Mouse (Mus musculus) midbrain, embryonic 14.5 days (tissue): ENCODE measurements around the gene Apobr. TPM values are rescaled to one million over a fixed set of nuclear protein-coding genes. Genes with fewer than 3 reads are reported as not detected.
A peak's percentile ranks its signal among the peaks of the same experiment; 100 is the strongest.

Source experiments
- ATAC-seq: fragments of 200-750 bp; cut with Nextera tagmentation; 2 replicates; pipeline ENCODE4 v1.8.0; 2017; ENCODE audit warnings: moderate number of reproducible peaks, moderate library complexity; ENCODE audit not compliant: low FRiP score, low TSS enrichment
- DNase-seq: peaks from one replicate; pipeline ENCODE4 v3.0.0-alpha.2; 2015
- H3K27ac ChIP-seq: fragments of 300-500 bp; sonication (generic); replicated peaks from 2 replicates; pipeline ENCODE4 v1.5.1; 2014; ENCODE audit warnings: mild to moderate bottlenecking, low read depth, low read length, moderate library complexity
- H3K27me3 ChIP-seq: fragments of 300-500 bp; sonication (generic); 2 replicates; pipeline ENCODE4 v1.6.1; 2014; ENCODE audit warnings: low read length, control low read depth, mixed read lengths; ENCODE audit not compliant: control insufficient read depth, insufficient read depth
- H3K36me3 ChIP-seq: fragments of 300-500 bp; sonication (generic); 2 replicates; pipeline ENCODE4 v1.6.1; 2014; ENCODE audit warnings: low read length, control low read depth; ENCODE audit not compliant: control insufficient read depth, insufficient read depth
- H3K4me1 ChIP-seq: fragments of 300-500 bp; sonication (generic); 2 replicates; pipeline ENCODE4 v1.6.1; 2014; ENCODE audit warnings: mild to moderate bottlenecking, antibody characterized with exemption, low read length, control low read depth; ENCODE audit not compliant: control insufficient read depth, insufficient read depth
- H3K4me2 ChIP-seq: fragments of 300-500 bp; sonication (generic); 2 replicates; pipeline ENCODE4 v1.6.1; 2014; ENCODE audit warnings: mild to moderate bottlenecking, low read length, moderate library complexity
- H3K4me3 ChIP-seq: fragments of 300-500 bp; sonication (generic); replicated peaks from 2 replicates; pipeline ENCODE4 v1.5.1; 2014; ENCODE audit warnings: low read depth, low read length
- H3K9ac ChIP-seq: fragments of 300-500 bp; sonication (generic); replicated peaks from 2 replicates; pipeline ENCODE4 v1.6.1; 2014; ENCODE audit warnings: mild to moderate bottlenecking, low read length, moderate library complexity
- H3K9me3 ChIP-seq: fragments of 300-500 bp; sonication (generic); 2 replicates; pipeline ENCODE4 v1.6.1; 2016; ENCODE audit warnings: low read length, control low read depth, mixed read lengths; ENCODE audit not compliant: control insufficient read depth
- WGBS: fragments of 180-500 bp; shearing (Covaris S2); extraction: QIAGEN DNeasy Blood & Tissue Kit; methylation state at CpG from one replicate; pipeline ENCODE4 v1.1.7; 2014; 5-methylcytosine and 5-hydroxymethylcytosine counted together
- polyA plus RNA-seq: library from polyadenylated mRNA; unstranded; fragments of >200 nt; fragmentation: Nextera tagmentation; extraction: Ambion mirVana; gene quantifications from 2 replicates; pipeline ENCODE4 v1.2.1, GENCODE M21; 2014

Apobr gene
- polyA plus RNA-seq: 0.28 and 0.55 TPM in 2 replicates

GRCm38 (mm10) chr7:126584506-126584977, at the start of gene Apobr:
Gene Apobr, plus strand, starts transcription at chr7:126584942.
- H3K9ac ChIP-seq: no peak within 1 kb of the TSS
- H3K4me2 ChIP-seq: peak within 1 kb of the TSS; percentile 89
- no peaks in the 10 kb centered on the region for H3K36me3 ChIP-seq
- H3K27ac ChIP-seq: no peak within 1 kb of the TSS
- 85% methylated on average over 8 of the region's 8 CpGs for WGBS
- ATAC-seq (no peak), DNase-seq (no peak)
- H3K9me3 ChIP-seq: no peaks in the 10 kb centered on the region
- peaks cover 10% of the 10 kb centered on the region; the same call in 1 of the 2 replicates for H3K4me1 ChIP-seq
- H3K27me3 ChIP-seq: no peaks in the 10 kb centered on the region
- H3K4me3 ChIP-seq: peak within 1 kb of the TSS; percentile 62; the same call in 1 of the 2 replicates

GRCm38 (mm10) chr7:126535766-126536165, 49.0 kb upstream of the Apobr start:
- DNase-seq (peak; percentile 54), ATAC-seq (no peak)
- 2% methylated on average over 28 of the region's 28 CpGs for WGBS
- H3K36me3 ChIP-seq: no peaks in the 10 kb centered on the region
- peak overlapping the region; percentile 64 for H3K9ac ChIP-seq
- H3K27ac ChIP-seq: no peak overlapping the region
- H3K9me3 ChIP-seq: no peaks in the 10 kb centered on the region
- H3K4me1 ChIP-seq: no peaks in the 10 kb centered on the region
- no peaks in the 10 kb centered on the region for H3K27me3 ChIP-seq
- peak overlapping the region; percentile 88 for H3K4me2 ChIP-seq
- peak overlapping the region; percentile 47 for H3K4me3 ChIP-seq

GRCm38 (mm10) chr7:126536466-126536865, 48.3 kb upstream of the Apobr start:
- Histone ChIP-seq H3K27me3 (no peaks in the 10 kb centered on the region), H3K4me1 (no peaks in the 10 kb centered on the region), H3K36me3 (no peaks in the 10 kb centered on the region), H3K4me3 (peak overlapping the region; percentile 47), H3K27ac (no peak overlapping the region), H3K9ac (peak overlapping the region; percentile 64), H3K4me2 (peak overlapping the region; percentile 88), H3K9me3 (no peaks in the 10 kb centered on the region)
- DNase-seq (no peak), ATAC-seq (no peak)
- 46% methylated on average over 9 of the region's 9 CpGs for WGBS

GRCm38 (mm10) chr7:126537820-126538585, 46.7 kb upstream of the Apobr start:
- no peaks in the 10 kb centered on the region for H3K4me1 ChIP-seq
- no peaks in the 10 kb centered on the region for H3K36me3 ChIP-seq
- ATAC-seq: no peak
- H3K27me3 ChIP-seq: no peaks in the 10 kb centered on the region
- no peak overlapping the region for H3K27ac ChIP-seq
- no peaks in the 10 kb centered on the region for H3K9me3 ChIP-seq
- H3K9ac ChIP-seq: no peak overlapping the region
- DNase-seq: peak; percentile 46
- WGBS: 76% methylated on average over 5 of the region's 5 CpGs
- no peak overlapping the region for H3K4me3 ChIP-seq
- no peak overlapping the region for H3K4me2 ChIP-seq

GRCm38 (mm10) chr7:126541661-126542060, 43.1 kb upstream of the Apobr start:
- Histone ChIP-seq H3K4me2 (no peak overlapping the region), H3K27ac (no peak overlapping the region), H3K36me3 (peaks cover 28% of the 10 kb centered on the region), H3K9ac (no peak overlapping the region), H3K27me3 (no peaks in the 10 kb centered on the region), H3K4me1 (no peaks in the 10 kb centered on the region), H3K9me3 (no peaks in the 10 kb centered on the region), H3K4me3 (no peak overlapping the region)
- 95% methylated on average over 1 of the region's 1 CpGs for WGBS
- DNase-seq (no peak), ATAC-seq (no peak)

- Histone ChIP-seq H3K9me3 (no peaks in the 10 kb centered on the region), H3K27ac (no peak overlapping the region), H3K27me3 (no peaks in the 10 kb centered on the region), H3K4me1 (no peaks in the 10 kb centered on the region), H3K4me2 (no peak overlapping the region), H3K4me3 (no peak overlapping the region), H3K36me3 (peaks cover 67% of the 10 kb centered on the region), H3K9ac (no peak overlapping the region)
- no peak for ATAC-seq
- WGBS: 96% methylated on average over 2 of the region's 2 CpGs
- no peak for DNase-seq
These were observed 39.1 kb upstream of the Apobr start for GRCm38 (mm10) chr7:126545631-126546030.

- ATAC-seq (no peak), DNase-seq (peak; percentile 17)
- Histone ChIP-seq H3K4me2 (no peak overlapping the region), H3K9ac (no peak overlapping the region), H3K27me3 (no peaks in the 10 kb centered on the region), H3K27ac (no peak overlapping the region), H3K4me1 (no peaks in the 10 kb centered on the region), H3K36me3 (peaks cover 98% of the 10 kb centered on the region), H3K4me3 (no peak overlapping the region), H3K9me3 (no peaks in the 10 kb centered on the region)
- WGBS: 95% methylated on average over 1 of the region's 1 CpGs
These were observed 29.9 kb upstream of the Apobr start for GRCm38 (mm10) chr7:126554796-126555195.

GRCm38 (mm10) chr7:126556635-126557034, 28.1 kb upstream of the Apobr start:
- Histone ChIP-seq H3K27me3 (no peaks in the 10 kb centered on the region), H3K36me3 (peaks cover 95% of the 10 kb centered on the region), H3K4me2 (no peak overlapping the region), H3K4me3 (no peak overlapping the region), H3K27ac (no peak overlapping the region), H3K4me1 (no peaks in the 10 kb centered on the region), H3K9me3 (no peaks in the 10 kb centered on the region), H3K9ac (no peak overlapping the region)
- DNase-seq (no peak), ATAC-seq (no peak)
- 97% methylated on average over 5 of the region's 5 CpGs for WGBS

GRCm38 (mm10) chr7:126565693-126566092, 19.0 kb upstream of the Apobr start:
- Histone ChIP-seq H3K4me1 (peaks cover 5% of the 10 kb centered on the region; the same call in 1 of the 2 replicates), H3K9ac (peak overlapping the region; percentile 85), H3K4me3 (peak overlapping the region; percentile 92), H3K9me3 (no peaks in the 10 kb centered on the region), H3K36me3 (peaks cover 39% of the 10 kb centered on the region), H3K4me2 (peak overlapping the region; percentile 83), H3K27ac (peak overlapping the region; percentile 74), H3K27me3 (no peaks in the 10 kb centered on the region)
- under 1% methylated on average over 27 of the region's 28 CpGs for WGBS
- peak; percentile 34; the same call in 1 of the 2 replicates for ATAC-seq
- peak; percentile 14 for DNase-seq
